Mouse (Mus musculus) heart, adult 9 months (tissue): ENCODE data around the gene Shisa5.

Source experiments
- DNase-seq, 2 experiments: peaks; one replicate each; pipeline ENCODE4 v3.0.0; 2022; ENCODE audit warnings: low spot score in 2 of 2

Shisa5 gene

DNA sequence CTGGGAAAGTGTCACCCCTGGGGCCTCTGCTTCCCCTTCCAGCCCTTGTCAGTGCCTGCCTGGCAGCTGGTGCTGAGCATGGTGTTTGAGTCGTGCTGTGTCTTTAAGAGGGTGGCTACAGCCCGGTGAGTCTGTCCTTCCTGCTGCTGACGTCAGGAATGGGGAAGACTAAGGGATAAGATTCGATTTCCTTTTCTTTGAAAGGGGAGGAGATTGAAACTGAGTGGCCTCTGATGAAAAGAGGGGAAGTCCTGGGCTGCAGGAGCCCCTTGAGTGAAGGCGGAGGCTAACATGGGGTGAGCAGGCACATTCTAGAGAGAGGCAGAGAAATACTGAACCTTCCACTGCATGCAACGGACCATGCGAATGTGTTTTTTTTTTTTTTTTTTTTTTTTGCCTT is 16.3 kb downstream of the Shisa5 start:
- peak; percentile 83 to 90 for DNase-seq

DNA sequence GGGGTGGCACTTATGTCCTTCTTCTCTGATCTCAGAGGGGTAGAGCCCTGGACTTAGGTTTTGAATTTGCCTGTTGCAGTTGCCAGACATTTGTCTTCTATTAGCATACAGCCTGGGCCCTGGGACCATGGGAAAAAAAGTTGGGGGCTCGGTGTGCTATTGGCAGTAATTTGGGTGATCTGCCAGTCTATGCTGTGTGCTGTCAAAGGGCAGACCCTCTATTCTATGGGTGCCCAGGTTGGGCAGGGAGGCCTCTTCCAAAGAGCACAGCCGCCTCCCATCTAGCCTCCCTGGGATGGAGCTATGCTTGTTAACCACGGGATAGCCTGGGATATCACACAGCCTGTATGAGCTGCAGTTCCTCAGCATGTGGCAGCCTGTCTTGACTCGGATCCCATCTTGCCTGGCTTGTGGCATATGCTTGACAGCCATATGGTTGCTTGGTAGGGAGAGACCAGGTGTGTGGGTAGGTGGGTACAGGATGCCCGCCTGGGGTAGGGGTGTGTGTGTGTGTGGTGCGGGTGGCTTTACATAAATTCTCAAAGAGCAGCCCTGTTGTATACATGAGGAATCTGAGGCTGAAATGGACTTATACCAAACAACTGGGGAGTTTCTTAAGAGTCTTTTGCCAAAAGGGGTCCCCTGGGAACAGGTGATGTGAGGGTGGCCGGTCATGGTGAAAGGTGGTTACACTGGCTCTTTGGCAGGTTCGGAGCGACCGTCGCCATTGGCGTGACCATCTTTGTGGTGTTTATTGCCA is 17.1 kb downstream of the Shisa5 start:
- no peak for DNase-seq

DNA sequence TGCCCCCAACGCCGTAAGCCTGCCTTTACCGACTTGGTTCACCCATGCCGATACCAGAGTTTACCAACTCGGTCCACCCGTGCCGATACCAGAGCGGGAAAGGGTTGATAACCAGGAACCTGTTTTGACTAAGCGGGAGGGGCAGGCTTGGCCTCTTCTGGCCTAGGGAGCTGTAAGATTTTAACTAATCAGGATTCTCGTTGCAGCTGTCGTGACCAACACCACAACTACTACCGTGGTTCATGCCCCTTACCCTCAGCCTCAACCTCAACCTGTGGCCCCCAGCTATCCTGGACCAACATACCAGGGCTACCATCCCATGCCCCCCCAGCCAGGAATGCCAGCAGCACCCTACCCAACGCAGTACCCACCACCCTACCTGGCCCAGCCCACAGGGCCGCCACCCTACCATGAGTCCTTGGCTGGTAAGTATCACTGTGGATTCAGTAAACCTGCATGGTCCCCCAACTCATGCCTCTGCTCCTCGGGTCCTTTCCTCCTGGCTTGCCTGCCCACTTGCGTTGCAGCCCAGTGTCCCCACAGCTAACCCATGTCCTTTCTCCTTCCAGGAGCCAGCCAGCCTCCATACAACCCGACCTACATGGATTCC is 17.8 kb downstream of the Shisa5 start:
- no peak for DNase-seq

- no peak for DNase-seq
Observed at GRCm38 (mm10) chr9:109056916-109057315, 18.6 kb downstream of the Shisa5 start.

GRCm38 (mm10) chr9:109057543-109057942 is 19.2 kb downstream of the Shisa5 start:
- DNase-seq, result no peak

GRCm38 (mm10) chr9:109058006-109058765 is 19.8 kb downstream of the Shisa5 start:
- no peak for DNase-seq

DNA sequence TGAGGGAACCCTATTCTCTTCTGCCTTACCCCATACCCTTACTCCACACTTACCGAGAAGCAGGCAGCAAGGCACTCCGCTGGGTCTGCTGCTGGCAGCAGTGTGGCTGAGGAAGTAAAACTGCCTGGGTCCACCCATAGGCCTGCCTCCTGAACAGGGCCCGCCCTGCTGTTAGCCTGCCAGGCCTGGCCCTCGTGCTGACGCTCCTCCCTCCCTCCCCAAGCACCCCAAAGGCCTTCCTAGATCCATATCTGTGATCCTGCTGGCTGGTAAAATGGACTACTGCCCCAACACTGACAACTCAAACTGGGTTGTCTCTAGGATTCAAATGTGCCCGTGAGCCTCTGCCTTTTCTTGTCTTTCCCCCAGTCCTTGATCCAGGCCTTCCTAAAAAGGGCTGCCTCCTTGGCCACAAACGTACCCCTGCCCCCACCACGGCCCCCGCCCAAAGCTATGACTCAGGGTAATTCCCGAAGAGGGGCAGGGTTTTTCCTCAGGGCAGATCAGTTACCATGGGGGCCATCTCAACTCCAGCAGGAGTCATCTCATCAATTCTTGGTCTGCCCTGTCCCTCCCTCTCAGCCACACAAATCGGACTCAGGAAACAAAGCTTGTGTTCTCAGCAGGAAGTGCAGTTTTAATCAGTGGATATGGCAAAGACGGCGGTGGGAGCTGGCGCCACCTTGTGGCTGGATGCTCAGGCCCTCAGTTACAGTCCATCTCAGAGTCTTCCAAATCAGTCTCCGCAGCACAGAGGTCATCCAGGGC is 21.0 kb downstream of the Shisa5 start, which contains the start of gene Trex1:
TSS of gene Trex1 (minus strand) at position 599 of the 768 bp plus-strand sequence.
- DNase-seq, result peak; percentile 94 to 95

DNA sequence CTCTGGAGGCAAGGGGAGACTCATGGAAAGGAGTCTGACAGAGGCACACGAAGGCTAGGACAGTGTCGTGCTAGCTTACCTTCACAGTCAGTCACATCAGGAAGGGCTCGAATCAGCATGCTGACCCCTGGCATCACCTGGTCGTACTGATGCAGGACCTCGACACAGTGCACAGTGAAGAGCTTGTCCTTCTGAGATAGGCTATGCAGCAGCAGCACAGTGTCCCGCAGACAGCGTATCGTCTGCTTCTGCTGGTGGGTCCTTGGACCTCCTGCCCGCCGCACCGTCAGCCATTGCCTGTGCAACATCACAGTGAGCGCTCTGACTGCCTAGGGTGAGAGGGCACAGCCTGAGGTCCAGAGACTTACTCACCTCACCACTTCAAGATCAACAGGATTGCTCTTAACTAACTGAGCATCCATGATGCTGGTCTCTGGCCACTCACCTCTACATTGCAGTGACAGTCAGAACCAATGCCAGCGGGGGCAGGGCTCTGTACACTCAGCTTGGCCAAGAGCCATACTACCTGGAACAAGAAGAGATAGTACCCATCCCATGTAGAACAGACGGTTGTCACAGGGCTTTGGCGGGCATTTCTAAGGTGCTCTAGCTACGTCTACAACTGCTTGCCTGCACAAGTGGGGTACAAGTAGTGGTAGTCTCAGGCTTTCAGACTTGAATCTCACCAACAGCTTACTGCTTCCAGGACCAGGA is 22.0 kb downstream of the Shisa5 start:
- DNase-seq, result no peak

DNA sequence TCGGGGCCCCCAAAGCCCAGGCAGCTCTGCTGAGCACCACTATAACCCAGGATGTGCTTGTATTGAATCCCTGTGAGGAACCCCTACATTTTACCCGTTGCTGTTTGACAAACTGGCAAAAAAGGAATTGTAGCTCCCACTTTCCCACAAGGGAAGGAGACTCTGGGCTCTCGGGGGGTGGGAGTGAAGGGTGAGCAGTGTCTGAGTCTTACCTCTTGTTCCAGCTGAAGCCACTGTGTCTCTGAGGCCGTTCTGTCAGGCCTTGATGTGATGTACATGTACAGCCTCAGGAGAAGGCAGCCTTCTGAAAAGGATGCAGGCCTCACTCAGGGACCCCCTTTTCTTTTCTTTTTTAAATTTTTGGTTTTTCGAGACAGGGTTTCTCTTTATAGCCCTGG is 22.5 kb downstream of the Shisa5 start:
- DNase-seq, result no peak

DNA sequence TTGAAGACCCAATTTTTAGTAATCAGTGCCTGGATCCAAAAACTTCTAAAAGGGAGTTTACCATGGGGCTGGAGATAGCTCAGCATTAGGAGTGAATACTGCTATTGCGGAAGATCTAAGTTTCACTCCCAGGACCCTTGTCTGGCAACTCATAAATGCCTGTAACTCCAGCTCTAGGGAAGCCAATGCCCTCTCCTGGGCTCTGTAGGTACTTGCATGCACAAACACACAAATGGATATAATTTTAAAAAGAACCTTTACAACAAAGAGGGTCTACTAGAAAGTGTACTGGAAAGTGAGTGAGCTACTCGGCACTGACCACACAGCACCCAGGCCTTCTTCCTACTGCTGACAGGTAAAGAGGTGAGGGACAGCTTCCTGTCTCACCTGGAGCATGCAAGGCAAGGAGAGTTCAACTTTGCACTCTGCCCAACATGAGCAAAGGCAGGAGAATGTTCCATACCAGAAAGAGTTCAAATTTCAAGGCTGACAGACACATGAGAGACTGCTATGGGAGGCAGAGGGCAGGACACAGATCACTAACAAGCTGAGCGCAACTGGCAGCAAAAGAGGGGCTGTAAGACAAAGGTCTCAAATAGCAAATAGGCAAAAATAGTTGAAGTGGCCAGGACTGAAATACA is 29.9 kb downstream of the Shisa5 start:
- no peak for DNase-seq

DNA sequence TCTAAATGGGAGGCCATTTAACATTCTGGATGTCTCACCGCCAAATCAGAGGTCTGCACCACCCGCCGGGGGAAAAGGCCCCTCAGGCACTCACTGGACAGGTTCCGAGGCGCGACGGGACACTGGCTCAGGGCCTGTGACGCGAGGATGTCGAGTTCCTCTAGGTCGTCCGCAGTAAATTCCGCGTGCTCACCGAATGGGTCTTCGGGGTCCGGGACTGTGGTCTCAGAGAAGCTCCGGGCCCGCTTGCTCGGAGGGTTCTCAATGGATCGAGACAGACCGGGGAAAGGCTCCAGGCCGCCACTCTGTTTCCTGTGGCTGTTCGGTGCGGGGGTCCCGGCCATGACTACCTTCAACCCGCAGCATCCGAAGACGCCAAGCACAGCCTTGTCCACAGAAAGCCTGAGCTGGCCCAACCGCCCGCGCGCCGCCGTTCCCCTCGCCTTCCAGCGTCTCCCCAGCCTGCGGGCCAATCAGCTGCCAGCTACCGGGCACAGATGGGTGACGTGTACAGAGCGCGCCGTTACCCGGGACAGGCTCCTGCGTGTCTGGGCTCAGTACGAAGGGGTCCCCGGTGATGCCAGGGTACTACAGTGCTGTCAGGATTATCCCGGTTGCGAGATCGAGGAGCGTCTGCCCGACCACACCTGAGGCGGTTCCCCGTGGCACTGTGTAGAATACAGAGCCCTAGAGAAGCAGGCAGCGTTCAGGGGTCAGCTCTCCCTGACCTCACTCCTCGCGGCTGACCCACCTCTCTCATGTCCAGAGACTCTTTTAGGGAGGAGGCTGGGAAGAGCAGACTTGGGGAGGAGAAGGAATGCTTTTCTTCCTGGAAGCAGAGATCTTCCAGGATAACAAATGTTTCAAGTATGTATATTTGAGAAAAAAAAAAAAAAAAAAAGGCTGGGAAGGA is 35.6 kb downstream of the Shisa5 start, which contains the start of gene Atrip:
TSS of gene Atrip (minus strand) at position 464 of the 913 bp plus-strand sequence.
- DNase-seq, result peak; percentile 88 to 91

DNA sequence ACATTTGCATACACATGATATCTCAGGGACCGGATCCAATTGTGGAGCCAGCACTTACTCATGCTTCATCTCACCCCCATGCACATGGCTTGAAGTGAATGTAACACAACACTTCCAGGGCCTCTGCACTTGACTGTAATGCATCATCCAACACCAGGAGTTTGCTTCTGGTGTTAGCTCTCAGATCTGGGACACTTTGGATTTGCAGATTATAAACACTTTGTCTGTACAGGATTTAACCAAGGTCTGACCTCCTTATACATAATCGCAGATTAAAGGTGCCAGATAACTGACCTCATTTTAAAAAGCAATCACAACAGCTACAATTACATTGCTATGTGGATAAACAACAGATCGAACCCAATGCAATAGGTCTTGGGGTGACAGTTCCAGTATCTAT is 42.2 kb downstream of the Shisa5 start:
- no peak for DNase-seq

- DNase-seq, result no peak
Observed at GRCm38 (mm10) chr9:109081749-109082123, 43.4 kb downstream of the Shisa5 start.

- peak; percentile 85 to 90 for DNase-seq
Observed at GRCm38 (mm10) chr9:109082124-109082800, 43.9 kb downstream of the Shisa5 start, which contains the start of the genes Ccdc51 and Tma7. Ccdc51 (plus strand) TSS chr9:109082493. Tma7 (minus strand) TSS chr9:109082587.

DNA sequence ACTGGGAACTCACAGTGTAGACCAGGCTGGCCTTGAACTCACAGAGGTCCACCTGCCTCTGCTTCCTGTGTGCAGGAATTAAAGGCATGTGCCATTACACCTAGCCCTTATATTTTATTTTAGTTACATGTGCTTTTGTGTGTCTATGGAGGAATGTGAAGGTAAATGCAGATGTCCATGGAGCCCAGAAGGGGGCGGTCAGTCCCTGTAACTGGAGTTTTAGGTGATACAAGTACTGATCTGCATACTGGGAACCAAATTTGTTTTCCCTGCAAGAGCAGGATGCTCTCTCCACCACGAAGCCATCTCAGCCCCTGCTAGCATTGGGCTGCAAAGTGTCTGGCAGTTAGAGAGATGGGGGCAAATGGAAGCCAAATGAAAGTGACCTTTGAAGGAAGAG is 46.6 kb downstream of the Shisa5 start:
- DNase-seq, result no peak

GRCm38 (mm10) chr9:109087987-109088386 is 49.6 kb downstream of the Shisa5 start:
- DNase-seq, result peak in 1 of 2 experiments; percentile 29

DNA sequence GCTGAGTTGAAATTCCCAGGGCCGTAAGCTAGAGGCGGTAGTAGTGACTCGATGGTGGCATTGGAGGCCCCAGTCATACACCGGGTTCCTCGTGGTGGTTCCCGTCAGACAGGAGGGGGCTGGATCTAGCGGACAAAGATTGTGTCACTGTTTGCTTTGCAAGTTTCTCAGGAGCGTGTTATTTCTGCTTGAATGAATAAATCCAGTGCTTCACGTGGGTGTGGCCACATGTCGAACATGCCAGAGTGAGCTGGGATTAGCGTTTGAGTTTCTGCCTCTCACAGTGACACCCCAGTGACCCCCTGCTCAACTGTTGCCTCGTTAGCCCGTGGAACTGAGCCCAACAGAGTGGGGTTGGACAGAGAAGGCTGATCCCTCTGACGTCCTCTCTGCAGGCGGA is 52.1 kb downstream of the Shisa5 start:
- no peak for DNase-seq

DNA sequence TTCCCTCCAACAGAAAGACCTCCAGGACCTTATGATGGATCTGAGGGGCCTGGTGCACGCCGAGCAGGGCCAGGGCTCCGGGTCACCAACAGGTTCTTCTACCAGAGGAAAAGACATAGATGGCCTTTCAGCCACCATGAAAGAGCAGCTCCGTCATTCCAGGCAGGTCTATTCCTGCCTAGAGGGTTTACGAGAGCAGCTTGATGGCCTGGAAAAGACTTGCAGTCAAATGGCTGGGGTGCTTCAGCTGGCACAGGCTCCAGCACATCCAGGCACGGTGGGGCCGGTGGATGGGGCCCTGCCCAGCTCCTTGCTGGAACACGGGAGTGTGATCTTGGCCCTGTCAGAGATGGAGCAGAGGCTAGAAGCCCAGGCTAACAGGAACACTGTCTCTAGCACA is 53.4 kb downstream of the Shisa5 start:
- no peak for DNase-seq

DNA sequence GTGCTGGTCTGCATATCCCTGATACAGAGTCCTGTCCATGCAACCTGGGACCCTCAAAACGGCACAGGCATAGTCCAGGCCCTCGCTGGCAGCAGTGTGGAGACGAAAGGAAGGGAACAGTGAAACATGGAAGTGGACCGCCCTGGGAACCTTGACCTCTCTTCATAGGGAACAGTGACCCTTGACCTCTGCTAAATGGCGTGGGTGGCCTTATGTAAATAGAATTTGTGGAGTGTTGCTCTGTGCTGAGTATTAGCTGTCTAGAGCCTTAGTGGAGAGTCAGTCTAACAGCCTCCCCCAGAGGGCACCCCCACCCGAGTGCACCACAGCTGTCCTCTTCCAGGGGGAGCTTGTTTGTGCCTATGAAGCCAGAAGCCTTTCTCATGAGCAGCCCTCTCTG is 54.4 kb downstream of the Shisa5 start:
- no peak for DNase-seq
